Mouse (Mus musculus) heart, embryonic 12.5 days (tissue): ENCODE results near the gene Grm4. TPM values are rescaled to one million over a fixed set of nuclear protein-coding genes. Genes with fewer than 3 reads are reported as not detected.
A peak's percentile ranks its signal among the peaks of the same experiment; 100 is the strongest.

Experiments
- ATAC-seq: fragments of 200-750 bp; cut with Nextera tagmentation; 2 replicates; pipeline ENCODE4 v1.8.0; 2017; ENCODE audit warnings: moderate TSS enrichment, moderate library complexity; ENCODE audit not compliant: insufficient number of reproducible peaks, low FRiP score
- H3K27ac ChIP-seq: fragments of 300-500 bp; sonication (generic); 2 replicates; pipeline ENCODE4 v1.5.1; 2016; ENCODE audit warnings: mild to moderate bottlenecking, moderate library complexity; ENCODE audit not compliant: poor library complexity, severe bottlenecking
- H3K27me3 ChIP-seq: fragments of 300-500 bp; sonication (generic); replicated peaks from 2 replicates; pipeline ENCODE4 v1.6.1; 2016; ENCODE audit warnings: mild to moderate bottlenecking, moderate library complexity
- H3K36me3 ChIP-seq: fragments of 300-500 bp; sonication (generic); 2 replicates; pipeline ENCODE4 v1.6.1; 2016; ENCODE audit warnings: mild to moderate bottlenecking, moderate library complexity
- H3K4me1 ChIP-seq: fragments of 300-500 bp; sonication (generic); replicated peaks from 2 replicates; pipeline ENCODE4 v1.6.1; 2016; ENCODE audit warnings: mild to moderate bottlenecking
- H3K4me2 ChIP-seq: fragments of 300-500 bp; sonication (generic); 2 replicates; pipeline ENCODE4 v1.6.1; 2016; ENCODE audit warnings: mild to moderate bottlenecking, moderate library complexity
- H3K4me3 ChIP-seq: fragments of 300-500 bp; sonication (generic); 2 replicates; pipeline ENCODE4 v1.5.1; 2016; ENCODE audit warnings: mild to moderate bottlenecking
- H3K9ac ChIP-seq: fragments of 300-500 bp; sonication (generic); 2 replicates; pipeline ENCODE4 v1.6.1; 2016; ENCODE audit warnings: mild to moderate bottlenecking, moderate library complexity
- H3K9me3 ChIP-seq: fragments of 300-500 bp; sonication (generic); replicated peaks from 2 replicates; pipeline ENCODE4 v1.6.1; 2016; ENCODE audit warnings: mild to moderate bottlenecking, moderate library complexity
- WGBS: fragments of 180-500 bp; shearing (Covaris S2); methylation state at CpG from one replicate; pipeline ENCODE4 v1.1.7; 2016; 5-methylcytosine and 5-hydroxymethylcytosine counted together
- polyA plus RNA-seq: library from polyadenylated mRNA; unstranded; fragments of >200 nt; fragmentation: Nextera tagmentation; extraction: Ambion mirVana; gene quantifications from 2 replicates; pipeline ENCODE4 v1.2.1, GENCODE M21; 2016

Grm4 gene
- polyA plus RNA-seq, 1 experiment from 2014 or later: 0.10 TPM

DNA sequence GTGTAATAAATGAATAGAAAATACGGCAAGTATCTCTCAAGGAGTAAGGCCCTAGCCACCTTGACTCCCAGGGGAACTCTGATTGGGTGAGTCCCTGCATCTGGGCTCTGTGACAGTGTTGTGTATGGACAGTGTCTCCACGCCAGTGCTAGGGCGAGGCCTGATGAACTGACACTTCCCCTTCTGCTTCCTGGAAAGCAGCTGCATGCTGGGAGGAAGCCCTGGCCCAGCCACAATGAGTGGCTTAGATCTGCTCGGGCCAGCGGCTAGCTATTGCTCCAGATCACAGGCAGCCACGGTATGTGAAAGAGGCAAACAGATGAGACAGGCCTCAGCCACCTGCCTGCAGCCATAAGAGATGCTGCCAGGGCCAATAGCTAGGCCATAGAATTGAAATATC is 6.0 kb upstream of the Grm4 start:
- no peaks in the 10 kb centered on the region for H3K36me3 ChIP-seq
- no peaks in the 10 kb centered on the region for H3K4me1 ChIP-seq
- no peak overlapping the region for H3K4me2 ChIP-seq
- 69% methylated on average over 6 of the region's 6 CpGs for WGBS
- H3K27ac ChIP-seq: no peak overlapping the region
- no peak for ATAC-seq
- H3K4me3 ChIP-seq: no peak overlapping the region
- peaks cover 13% of the 10 kb centered on the region for H3K27me3 ChIP-seq
- peaks cover 3% of the 10 kb centered on the region for H3K9me3 ChIP-seq
- no peak overlapping the region for H3K9ac ChIP-seq

DNA sequence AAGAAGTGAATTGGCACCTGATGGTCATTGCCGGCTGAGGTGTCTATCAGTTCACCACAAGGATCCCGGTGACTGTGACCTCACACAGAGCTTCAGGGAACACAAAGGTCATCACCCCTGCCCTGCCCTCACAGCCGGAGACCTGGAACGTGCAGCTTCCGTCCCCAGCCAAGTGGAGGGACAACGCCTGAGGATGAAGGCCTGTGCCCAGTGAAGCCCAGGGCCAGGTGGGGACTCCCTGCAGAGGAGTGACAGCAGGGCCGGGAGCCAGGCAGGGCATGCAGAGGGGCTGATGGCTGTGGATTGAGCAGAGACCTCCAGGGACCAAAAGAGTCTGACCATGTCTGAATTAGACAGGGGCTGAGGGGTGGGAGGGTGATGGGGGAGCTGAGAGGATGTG is 1.9 kb upstream of the Grm4 start:
- peaks cover 3% of the 10 kb centered on the region for H3K9me3 ChIP-seq
- no peak overlapping the region for H3K9ac ChIP-seq
- peaks cover 53% of the 10 kb centered on the region for H3K27me3 ChIP-seq
- H3K36me3 ChIP-seq: no peaks in the 10 kb centered on the region
- WGBS: 54% methylated on average over 7 of the region's 7 CpGs
- H3K4me3 ChIP-seq: no peak overlapping the region
- H3K4me2 ChIP-seq: no peak overlapping the region
- no peak for ATAC-seq
- H3K4me1 ChIP-seq: no peaks in the 10 kb centered on the region
- H3K27ac ChIP-seq: no peak overlapping the region

DNA sequence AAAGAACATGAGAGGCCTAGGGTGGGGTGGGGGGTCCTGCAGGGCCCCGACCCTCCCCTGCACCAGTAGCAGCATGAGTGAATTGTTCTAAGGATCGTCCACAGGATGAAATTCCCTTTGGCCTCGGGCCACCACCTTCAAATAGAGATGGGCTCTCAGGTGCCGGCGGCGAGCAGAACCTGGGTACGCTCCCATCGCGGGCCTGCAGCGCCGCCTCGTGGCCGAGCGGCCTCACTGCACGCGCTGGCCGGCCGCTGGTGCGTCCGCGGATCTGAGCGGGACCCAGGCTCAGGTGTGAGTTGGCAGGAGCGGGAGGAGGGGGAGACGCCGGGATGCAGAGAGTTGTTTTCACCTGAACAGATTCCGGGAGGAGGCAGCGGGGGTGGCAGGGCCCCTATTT is 646 bp downstream of the Grm4 start:
- Histone ChIP-seq H3K36me3 (no peaks in the 10 kb centered on the region), H3K9me3 (peaks cover 3% of the 10 kb centered on the region), H3K4me1 (no peaks in the 10 kb centered on the region), H3K4me2 (no peak overlapping the region), H3K9ac (no peak overlapping the region), H3K27me3 (peaks cover 78% of the 10 kb centered on the region), H3K27ac (no peak overlapping the region), H3K4me3 (no peak overlapping the region)
- 0 out of 2 replicates have a peak, but pooled peaks have one; percentile 19 for ATAC-seq
- under 1% methylated on average over 27 of the region's 27 CpGs for WGBS

DNA sequence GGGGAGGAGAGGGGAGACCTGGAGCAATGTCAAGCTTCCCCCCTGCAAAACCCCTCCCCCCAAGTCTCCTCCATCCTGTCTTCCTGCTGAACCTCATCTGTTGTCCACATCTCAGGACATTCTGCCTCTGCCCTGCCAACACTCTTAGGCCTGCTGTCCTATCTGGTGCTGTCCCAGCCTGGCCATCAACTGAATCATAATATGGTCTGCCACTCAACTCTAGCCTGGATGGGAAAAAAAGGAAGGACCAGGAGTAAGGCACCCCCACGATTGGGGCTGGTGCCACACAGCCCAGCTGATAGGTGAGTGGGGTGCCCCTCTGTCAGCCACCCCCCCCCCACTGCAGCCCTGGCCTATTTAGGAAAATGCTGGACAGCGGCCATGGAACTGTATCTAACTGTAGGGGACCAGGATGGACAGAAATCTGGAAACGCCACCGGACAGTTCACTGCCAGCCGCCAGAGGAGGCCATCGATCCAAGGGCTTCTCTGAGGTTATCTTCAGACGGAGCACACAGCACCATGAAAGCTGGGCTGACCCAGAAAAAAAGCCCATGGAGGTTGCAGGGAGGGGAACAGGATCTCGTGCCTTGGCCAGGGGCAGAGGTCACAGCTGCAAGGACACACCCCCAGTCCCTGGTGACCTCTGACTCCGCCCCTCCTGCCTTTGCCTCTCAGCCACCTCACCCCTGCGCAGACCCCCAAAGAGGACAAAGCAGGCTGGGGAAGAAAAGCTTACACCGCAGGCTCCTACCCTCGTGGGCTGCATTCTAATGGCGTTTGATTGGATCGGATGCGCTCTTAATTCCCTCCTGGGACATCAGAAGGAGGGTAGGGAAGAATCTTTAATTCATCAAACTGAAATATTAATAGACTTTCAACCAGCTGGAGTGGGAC is 2.3 kb downstream of the Grm4 start:
- Histone ChIP-seq H3K4me2 (no peak overlapping the region), H3K9me3 (no peaks in the 10 kb centered on the region), H3K4me1 (0 out of 2 replicates have a peak, but pooled peaks cover 1% of the 10 kb centered on the region), H3K4me3 (no peak overlapping the region), H3K9ac (no peak overlapping the region), H3K27me3 (peaks cover 94% of the 10 kb centered on the region), H3K36me3 (no peaks in the 10 kb centered on the region), H3K27ac (no peak overlapping the region)
- ATAC-seq: no peak
- 42% methylated on average over 15 of the region's 15 CpGs for WGBS

DNA sequence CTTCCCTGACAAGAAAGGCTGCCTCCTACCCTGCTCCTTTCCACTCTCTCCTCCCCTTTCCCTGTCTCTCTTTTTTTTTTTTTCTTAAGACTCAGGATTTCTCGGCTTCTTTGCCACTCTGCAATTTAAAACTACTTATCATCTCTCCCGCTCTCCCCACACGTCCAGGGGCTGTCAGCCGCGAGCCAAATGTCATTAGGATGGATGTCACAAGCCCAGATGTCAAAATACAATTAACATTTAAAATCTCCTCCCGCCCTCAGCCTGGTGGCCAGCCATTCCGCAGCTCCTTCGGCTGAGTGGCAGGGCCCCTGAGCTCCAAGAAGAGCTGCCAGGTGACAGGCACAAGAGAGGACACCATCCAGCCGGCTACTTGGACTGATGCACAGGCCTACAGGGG is 2.9 kb downstream of the Grm4 start:
- no peaks in the 10 kb centered on the region for H3K36me3 ChIP-seq
- ATAC-seq: no peak

DNA sequence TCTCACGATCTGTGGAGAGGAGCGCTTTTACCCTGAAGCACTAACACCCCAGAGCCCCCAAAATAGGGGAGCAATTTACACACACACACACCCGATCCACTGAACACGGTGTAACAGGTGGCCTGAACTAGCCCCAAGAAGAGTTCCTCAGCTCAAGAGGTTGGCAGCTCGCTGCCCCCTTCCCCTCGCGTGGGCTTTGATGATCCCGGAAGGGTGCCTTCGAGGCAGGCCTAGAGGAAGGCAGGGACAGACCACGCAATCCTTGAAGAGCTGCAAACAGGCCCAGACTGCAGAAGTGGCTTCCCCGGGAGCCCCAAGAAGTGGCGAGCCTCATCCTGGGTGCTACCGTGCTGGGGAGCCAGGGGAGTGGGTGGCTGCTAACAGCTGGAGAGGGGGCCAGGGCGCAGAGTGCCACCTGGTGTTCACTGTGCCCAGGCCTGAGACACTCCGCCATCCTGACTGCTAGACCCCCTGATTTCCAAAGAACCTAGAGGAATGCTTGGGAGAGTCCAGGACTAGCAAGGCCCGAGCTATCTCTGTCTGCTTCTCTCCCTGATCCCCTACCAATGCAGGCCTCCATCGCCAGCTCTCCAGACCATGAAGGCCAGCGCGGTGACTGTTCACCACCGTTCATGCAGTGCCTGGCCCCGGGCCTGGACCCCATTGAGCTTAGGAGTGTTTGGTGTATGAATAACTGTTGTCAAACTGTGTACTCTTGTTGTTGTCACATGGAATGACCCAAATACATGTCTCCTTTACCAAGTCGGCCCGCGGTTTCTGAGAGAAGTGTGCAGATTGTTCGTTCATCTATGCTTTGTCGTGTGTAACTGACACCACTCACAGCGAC is 7.1 kb downstream of the Grm4 start:
- no peak for ATAC-seq
- Histone ChIP-seq H3K9ac (no peak overlapping the region), H3K4me1 (peaks cover 24% of the 10 kb centered on the region), H3K27ac (no peak overlapping the region), H3K27me3 (peaks cover 98% of the 10 kb centered on the region), H3K4me3 (peak overlapping the region; percentile 69), H3K9me3 (no peaks in the 10 kb centered on the region), H3K36me3 (no peaks in the 10 kb centered on the region), H3K4me2 (peak overlapping the region; percentile 100)
- WGBS: 33% methylated on average over 27 of the region's 27 CpGs

More for the DNA sequence above, 2.9 kb downstream of the Grm4 start:
- Histone ChIP-seq H3K4me3 (no peak overlapping the region), H3K27ac (no peak overlapping the region), H3K9me3 (no peaks in the 10 kb centered on the region), H3K4me2 (no peak overlapping the region), H3K4me1 (peaks cover 8% of the 10 kb centered on the region), H3K27me3 (peaks cover 98% of the 10 kb centered on the region), H3K9ac (no peak overlapping the region)
- 27% methylated on average over 9 of the region's 9 CpGs for WGBS

DNA sequence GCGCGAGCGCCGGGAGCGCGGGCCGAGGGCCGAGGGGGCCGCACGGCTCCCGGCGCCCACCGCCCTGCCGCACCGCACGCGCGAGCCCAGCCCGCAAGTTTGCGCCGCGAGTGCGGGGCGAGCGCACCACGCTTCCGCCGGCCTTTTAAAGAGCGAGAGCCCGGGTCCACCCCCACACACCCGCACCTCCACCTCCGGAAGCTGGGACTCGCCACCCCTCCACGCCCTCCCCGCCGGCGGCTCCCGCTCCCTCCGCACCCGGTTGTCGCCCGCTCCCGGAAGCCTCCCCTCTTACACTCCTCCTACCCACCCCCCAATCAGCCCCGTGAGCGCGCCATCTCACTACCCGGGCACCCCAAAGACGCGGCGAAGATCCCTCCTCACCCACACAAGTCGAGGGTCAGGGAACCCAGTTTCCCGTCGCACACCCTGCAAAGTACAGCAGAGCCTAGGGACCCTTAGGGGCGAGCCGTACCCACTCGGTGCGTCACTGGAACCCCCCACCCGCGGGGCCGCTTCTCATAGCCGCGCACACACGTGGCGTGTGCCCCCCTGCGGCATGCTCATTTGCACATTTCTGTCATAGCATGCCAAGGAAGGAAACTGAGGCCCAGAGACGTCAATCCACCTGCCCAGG is 7.8 kb downstream of the Grm4 start:
- Histone ChIP-seq H3K27ac (no peak overlapping the region), H3K27me3 (peaks cover 98% of the 10 kb centered on the region), H3K4me2 (peak overlapping the region; percentile 100), H3K36me3 (no peaks in the 10 kb centered on the region), H3K4me3 (peak overlapping the region; percentile 69), H3K4me1 (peaks cover 24% of the 10 kb centered on the region), H3K9me3 (no peaks in the 10 kb centered on the region), H3K9ac (peak overlapping the region; percentile 69)
- no peak for ATAC-seq
- 2% methylated on average over 40 of the region's 66 CpGs for WGBS

DNA sequence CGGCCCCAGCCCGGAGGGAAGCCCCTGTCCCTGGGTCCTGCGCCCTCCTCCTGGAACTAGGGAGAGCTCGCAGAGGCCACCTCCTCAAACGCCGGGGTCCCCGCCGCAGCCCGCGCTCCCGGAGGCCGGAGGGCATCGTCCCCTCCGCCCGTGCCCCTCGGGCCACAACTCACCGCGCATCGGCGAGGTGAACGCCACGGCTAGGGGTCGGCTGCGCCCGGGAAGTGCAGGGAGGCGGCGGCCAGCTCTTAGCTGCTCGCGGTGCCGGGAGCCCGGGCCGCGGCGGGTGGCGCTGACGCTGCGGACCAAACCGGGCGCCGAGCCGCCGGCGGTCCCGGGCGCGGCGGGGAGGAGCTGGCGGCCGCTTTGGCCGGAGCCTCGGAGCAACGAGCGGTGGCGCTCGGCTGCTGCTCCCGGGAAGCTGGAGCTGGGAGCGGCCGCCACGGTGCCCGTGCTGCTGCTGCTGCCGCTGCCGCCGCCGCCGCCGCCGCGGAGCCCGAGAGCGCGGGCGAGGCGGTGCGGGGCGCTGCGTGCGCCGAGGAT is 8.5 kb downstream of the Grm4 start:
- H3K4me2 ChIP-seq: peak overlapping the region; percentile 100
- no peak overlapping the region for H3K27ac ChIP-seq
- no peaks in the 10 kb centered on the region for H3K9me3 ChIP-seq
- peaks cover 24% of the 10 kb centered on the region for H3K4me1 ChIP-seq
- 4% methylated on average over 73 of the region's 78 CpGs for WGBS
- no peak for ATAC-seq
- H3K36me3 ChIP-seq: no peaks in the 10 kb centered on the region
- H3K4me3 ChIP-seq: peak overlapping the region; percentile 69
- H3K27me3 ChIP-seq: peaks cover 99% of the 10 kb centered on the region
- H3K9ac ChIP-seq: peak overlapping the region; percentile 69

DNA sequence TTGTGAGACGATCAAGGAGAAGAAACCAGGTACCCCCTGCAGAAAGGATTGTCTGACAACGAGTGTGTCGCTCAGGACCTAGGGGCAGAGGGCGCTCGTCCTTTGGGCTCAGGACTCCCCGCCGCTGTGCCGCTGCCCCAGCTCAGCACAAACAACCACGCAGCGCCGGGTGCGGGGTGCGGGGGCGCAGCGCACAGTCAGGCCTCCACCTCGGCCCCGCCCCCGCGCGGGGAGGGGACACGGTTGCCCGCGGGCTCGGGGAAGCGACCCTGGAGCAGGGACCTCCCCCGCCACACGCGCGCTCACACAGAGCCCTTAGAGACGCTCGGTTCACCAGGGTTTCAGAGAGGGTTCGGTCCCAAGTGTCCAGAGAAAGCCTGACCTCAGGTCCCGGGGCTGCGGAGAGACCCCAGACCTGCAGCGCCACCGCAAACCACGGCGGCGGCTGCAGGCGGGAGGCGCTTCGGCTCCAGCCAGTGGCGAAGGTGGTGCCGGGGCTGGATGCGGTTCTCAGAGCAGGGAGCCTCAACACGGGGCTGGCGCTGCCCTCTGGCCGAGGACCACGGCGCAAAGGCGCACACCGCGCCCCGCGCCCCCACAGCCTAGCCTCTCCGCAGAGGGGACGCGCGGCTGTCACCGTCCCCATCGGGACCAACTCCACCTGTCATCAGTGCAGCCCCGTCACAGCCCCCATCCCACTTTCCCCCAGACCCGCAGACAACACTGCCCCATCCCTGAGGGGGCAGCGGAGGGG is 9.2 kb downstream of the Grm4 start:
- Histone ChIP-seq H3K9me3 (no peaks in the 10 kb centered on the region), H3K27ac (no peak overlapping the region), H3K4me1 (peaks cover 24% of the 10 kb centered on the region), H3K4me3 (peak overlapping the region; percentile 69), H3K36me3 (no peaks in the 10 kb centered on the region), H3K27me3 (peaks cover 99% of the 10 kb centered on the region), H3K4me2 (peak overlapping the region; percentile 100), H3K9ac (peak overlapping the region; percentile 69)
- no peak; the same call in 1 of the 2 replicates for ATAC-seq
- WGBS: under 1% methylated on average over 63 of the region's 64 CpGs

DNA sequence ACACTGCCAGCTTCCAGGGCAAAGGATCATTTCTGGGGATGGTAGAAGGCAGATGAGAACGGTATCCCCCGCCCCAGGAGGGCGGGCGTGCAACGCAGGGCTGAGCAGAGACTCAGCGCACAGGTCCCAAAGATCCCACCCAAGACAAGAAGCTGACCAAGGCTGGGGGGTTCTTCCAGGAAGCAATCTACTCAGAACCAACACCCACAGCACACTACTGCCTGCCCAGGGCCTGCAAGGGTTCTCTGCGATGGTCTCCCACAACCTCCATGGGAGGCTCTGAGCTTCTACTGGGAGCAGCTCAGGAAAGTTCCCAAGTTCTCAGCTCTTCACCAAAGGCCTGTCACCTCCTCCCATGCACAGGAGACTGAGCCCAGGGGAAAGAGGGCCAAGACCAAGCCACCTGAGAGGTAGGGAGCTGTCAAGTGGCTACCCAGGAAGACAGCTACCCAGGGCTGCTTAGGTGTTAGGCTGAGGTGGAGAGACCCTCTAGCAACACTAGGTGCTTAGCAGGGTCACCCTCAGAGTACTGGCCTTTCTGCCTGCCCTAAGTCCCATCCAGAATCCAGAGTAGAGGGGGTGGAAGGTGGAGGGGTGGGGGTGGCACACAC is 10.0 kb downstream of the Grm4 start:
- peaks cover 24% of the 10 kb centered on the region for H3K4me1 ChIP-seq
- H3K27ac ChIP-seq: no peak overlapping the region
- ATAC-seq: no peak
- no peak overlapping the region for H3K4me2 ChIP-seq
- H3K9me3 ChIP-seq: no peaks in the 10 kb centered on the region
- WGBS: 77% methylated on average over 7 of the region's 7 CpGs
- H3K27me3 ChIP-seq: peaks cover 100% of the 10 kb centered on the region
- no peak overlapping the region for H3K9ac ChIP-seq
- no peak overlapping the region for H3K4me3 ChIP-seq
- no peaks in the 10 kb centered on the region for H3K36me3 ChIP-seq
